Mouse (Mus musculus): ENCODE measurements around the gene Tssk1. TPM values are rescaled to one million over a fixed set of nuclear protein-coding genes. Genes with fewer than 3 reads are reported as not detected.

The Tssk1 gene
- total and polyA plus RNA-seq, 2 experiments from 2014 or later: 0.07 TPM; not detected in 1

GRCm38 (mm10) chr16:17853263-17853662, 40.8 kb upstream of the Tssk1 start:
- DNase-seq (ENCODE audit: low spot score) (no peak), ATAC-seq (ENCODE audit: low FRiP score) (no peak)
- 95% methylated on average over 2 of the region's 2 CpGs for WGBS
- Histone ChIP-seq H3K4me1 (ENCODE audit: insufficient read depth, low read length) (no peaks in the 10 kb centered on the region), H3K4me2 (ENCODE audit: low read depth, low read length, poor library complexity, severe bottlenecking) (no peak overlapping the region), H3K4me3 (ENCODE audit: low read depth, low read length) (no peak overlapping the region), H3K36me3 (ENCODE audit: insufficient read depth, low read length) (peaks cover 69% of the 10 kb centered on the region), H3K27me3 (ENCODE audit: insufficient read depth, low read length) (no peaks in the 10 kb centered on the region), H3K9ac (replicated peaks; ENCODE audit: low read length, poor library complexity, severe bottlenecking) (no peak overlapping the region), H3K27ac (ENCODE audit: low read depth, low read length) (no peak overlapping the region; the same call in 1 of the 2 replicates), H3K9me3 (ENCODE audit: low read length) (no peaks in the 10 kb centered on the region)
- no peak for TF ChIP-seq CTCF (IDR thresholded peaks at IDR 0.05)

- no peaks in the 10 kb centered on the region for H3K9me3 ChIP-seq (ENCODE audit: low read length)
- H3K4me1 ChIP-seq (ENCODE audit: insufficient read depth, low read length): no peaks in the 10 kb centered on the region
- DNase-seq (ENCODE audit: low spot score): no peak
- H3K27ac ChIP-seq (ENCODE audit: low read depth, low read length): no peak overlapping the region
- H3K36me3 ChIP-seq (ENCODE audit: insufficient read depth, low read length): peaks cover 53% of the 10 kb centered on the region
- WGBS: 92% methylated on average over 7 of the region's 7 CpGs
- no peak for ATAC-seq (ENCODE audit: low FRiP score)
- H3K27me3 ChIP-seq (ENCODE audit: insufficient read depth, low read length): no peaks in the 10 kb centered on the region
- no peak overlapping the region for H3K9ac ChIP-seq (replicated peaks; ENCODE audit: low read length, poor library complexity, severe bottlenecking)
- no peak for TF ChIP-seq CTCF (IDR thresholded peaks at IDR 0.05)
- no peak overlapping the region for H3K4me3 ChIP-seq (ENCODE audit: low read depth, low read length)
- H3K4me2 ChIP-seq (ENCODE audit: low read depth, low read length, poor library complexity, severe bottlenecking): no peak overlapping the region
These were observed 36.9 kb upstream of the Tssk1 start for GRCm38 (mm10) chr16:17857157-17857556.

- H3K27ac ChIP-seq (ENCODE audit: low read depth, low read length): no peak overlapping the region
- H3K9me3 ChIP-seq (ENCODE audit: low read length): no peaks in the 10 kb centered on the region
- TF ChIP-seq CTCF (IDR thresholded peaks at IDR 0.05): peak; percentile 79
- no peak overlapping the region for H3K4me2 ChIP-seq (ENCODE audit: low read depth, low read length, poor library complexity, severe bottlenecking)
- peaks cover 46% of the 10 kb centered on the region for H3K36me3 ChIP-seq (ENCODE audit: insufficient read depth, low read length)
- no peaks in the 10 kb centered on the region for H3K4me1 ChIP-seq (ENCODE audit: insufficient read depth, low read length)
- no peak overlapping the region for H3K4me3 ChIP-seq (ENCODE audit: low read depth, low read length)
- H3K27me3 ChIP-seq (ENCODE audit: insufficient read depth, low read length): no peaks in the 10 kb centered on the region
- ATAC-seq (ENCODE audit: low FRiP score) (0 out of 2 replicates have a peak, but pooled peaks have one; percentile 62), DNase-seq (ENCODE audit: low spot score) (peak; percentile 59)
- no peak overlapping the region for H3K9ac ChIP-seq (replicated peaks; ENCODE audit: low read length, poor library complexity, severe bottlenecking)
These were observed 35.4 kb upstream of the Tssk1 start for GRCm38 (mm10) chr16:17858592-17858991.

GRCm38 (mm10) chr16:17865293-17865692, 28.7 kb upstream of the Tssk1 start:
- no peaks in the 10 kb centered on the region for H3K27me3 ChIP-seq (ENCODE audit: insufficient read depth, low read length)
- H3K9ac ChIP-seq (replicated peaks; ENCODE audit: low read length, poor library complexity, severe bottlenecking): no peak overlapping the region
- no peak overlapping the region for H3K4me2 ChIP-seq (ENCODE audit: low read depth, low read length, poor library complexity, severe bottlenecking)
- no peak for TF ChIP-seq CTCF (IDR thresholded peaks at IDR 0.05)
- H3K27ac ChIP-seq (ENCODE audit: low read depth, low read length): no peak overlapping the region
- H3K4me3 ChIP-seq (ENCODE audit: low read depth, low read length): no peak overlapping the region
- WGBS: 88% methylated on average over 2 of the region's 2 CpGs
- DNase-seq (ENCODE audit: low spot score) (no peak), ATAC-seq (ENCODE audit: low FRiP score) (no peak)
- H3K9me3 ChIP-seq (ENCODE audit: low read length): no peaks in the 10 kb centered on the region
- H3K36me3 ChIP-seq (ENCODE audit: insufficient read depth, low read length): peaks cover 13% of the 10 kb centered on the region; the same call in 1 of the 2 replicates
- H3K4me1 ChIP-seq (ENCODE audit: insufficient read depth, low read length): no peaks in the 10 kb centered on the region

GRCm38 (mm10) chr16:17865770-17866169, 28.3 kb upstream of the Tssk1 start:
- TF ChIP-seq CTCF (IDR thresholded peaks at IDR 0.05): no peak

GRCm38 (mm10) chr16:17871248-17871647, 22.8 kb upstream of the Tssk1 start:
- DNase-seq (ENCODE audit: low spot score) (no peak), ATAC-seq (ENCODE audit: low FRiP score) (no peak)
- Histone ChIP-seq H3K27me3 (ENCODE audit: insufficient read depth, low read length) (no peaks in the 10 kb centered on the region), H3K4me3 (ENCODE audit: low read depth, low read length) (no peak overlapping the region), H3K36me3 (ENCODE audit: insufficient read depth, low read length) (peaks cover 19% of the 10 kb centered on the region), H3K4me1 (ENCODE audit: insufficient read depth, low read length) (no peaks in the 10 kb centered on the region), H3K9me3 (ENCODE audit: low read length) (no peaks in the 10 kb centered on the region), H3K4me2 (ENCODE audit: low read depth, low read length, poor library complexity, severe bottlenecking) (no peak overlapping the region), H3K9ac (replicated peaks; ENCODE audit: low read length, poor library complexity, severe bottlenecking) (no peak overlapping the region), H3K27ac (ENCODE audit: low read depth, low read length) (no peak overlapping the region)
- WGBS: 87% methylated on average over 5 of the region's 5 CpGs
- TF ChIP-seq CTCF (IDR thresholded peaks at IDR 0.05): no peak

More at GRCm38 (mm10) chr16:17865770-17866169, 28.3 kb upstream of the Tssk1 start:
- Histone ChIP-seq H3K4me3 (ENCODE audit: low read depth, low read length) (no peak overlapping the region), H3K4me1 (ENCODE audit: insufficient read depth, low read length) (no peaks in the 10 kb centered on the region), H3K27me3 (ENCODE audit: insufficient read depth, low read length) (no peaks in the 10 kb centered on the region), H3K9me3 (ENCODE audit: low read length) (no peaks in the 10 kb centered on the region), H3K9ac (replicated peaks; ENCODE audit: low read length, poor library complexity, severe bottlenecking) (no peak overlapping the region), H3K36me3 (ENCODE audit: insufficient read depth, low read length) (peaks cover 13% of the 10 kb centered on the region; the same call in 1 of the 2 replicates), H3K4me2 (ENCODE audit: low read depth, low read length, poor library complexity, severe bottlenecking) (no peak overlapping the region), H3K27ac (ENCODE audit: low read depth, low read length) (no peak overlapping the region)
- ATAC-seq (ENCODE audit: low FRiP score) (no peak), DNase-seq (ENCODE audit: low spot score) (peak; percentile 26)
- WGBS: 76% methylated on average over 6 of the region's 6 CpGs

Data from midbrain, postnatal 0 days (tissue).